Mouse (Mus musculus): ENCODE data around the gene 5430402E10Rik. TPM values are rescaled to one million over a fixed set of nuclear protein-coding genes. Genes with fewer than 3 reads are reported as not detected.
"Not testable (repeated sequence)": the region's sequence is repeated elsewhere in the genome, so short reads cannot be mapped to it uniquely, and the experiment has no call there.

The 5430402E10Rik gene
- not detected for polyA plus RNA-seq (2012; fragmentation: generic; extraction: Trizol)
- long read RNA-seq, experiment 1 = 0 reads
- long read RNA-seq, experiment 2 = 0 reads

DNA sequence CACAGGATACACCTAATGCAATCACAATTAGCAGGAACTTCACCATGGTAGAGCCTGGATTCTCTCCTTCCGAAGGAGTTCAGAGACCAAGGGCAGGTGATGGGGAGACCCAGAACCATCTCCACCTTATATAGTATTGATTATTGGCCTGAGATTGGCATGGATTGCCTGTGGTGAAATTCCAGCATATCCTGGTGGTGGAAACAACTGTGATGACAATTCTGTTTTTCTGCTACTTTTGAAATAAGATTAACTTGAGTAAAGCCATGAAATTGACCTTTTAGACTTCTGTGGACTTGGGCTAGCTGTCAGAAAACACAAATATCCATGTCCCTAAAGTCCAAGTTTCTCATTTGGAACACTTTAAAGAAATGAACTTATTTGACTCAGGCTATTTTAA, at the start of gene 5430402E10Rik:
5430402E10Rik (minus strand) TSS at position 101 of the 400 bp plus-strand sequence.
- H3ac ChIP-seq (ENCODE audit: control insufficient read depth, insufficient read length, low read depth); H3K4me3 ChIP-seq (ENCODE audit: insufficient read depth, poor library complexity, severe bottlenecking); H3K27me3 ChIP-seq (ENCODE audit: control insufficient read depth, insufficient read depth, insufficient read length); H3K36me3 ChIP-seq (ENCODE audit: control insufficient read depth, insufficient read depth); H3K79me2 ChIP-seq (ENCODE audit: control insufficient read depth, insufficient read depth); H3K79me3 ChIP-seq (ENCODE audit: low read depth): not testable (repeated sequence)

DNA sequence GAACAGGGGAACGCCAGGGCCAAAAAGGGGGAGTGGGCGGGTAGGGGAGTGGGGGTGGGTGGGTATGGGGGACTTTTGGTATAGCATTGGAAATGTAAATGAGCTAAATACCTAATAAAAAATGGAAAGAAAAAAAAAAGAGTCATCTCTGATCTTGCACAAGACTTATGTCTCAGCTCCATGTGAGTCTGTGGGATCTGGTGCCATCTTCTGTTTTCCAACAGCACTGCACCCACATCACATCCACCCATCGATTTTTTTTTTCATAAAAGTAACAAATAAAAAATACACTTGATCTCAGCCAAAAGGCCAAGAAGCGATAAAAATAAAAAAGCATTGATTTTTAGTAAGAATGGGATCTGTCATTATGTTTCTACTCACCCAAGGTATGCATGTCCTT, 44.8 kb downstream of the 5430402E10Rik start:
- H3K4me3 ChIP-seq (ENCODE audit: insufficient read depth, poor library complexity, severe bottlenecking); H3K36me3 ChIP-seq (ENCODE audit: control insufficient read depth, insufficient read depth); H3K27me3 ChIP-seq (ENCODE audit: control insufficient read depth, insufficient read depth, insufficient read length); H3K79me2 ChIP-seq (ENCODE audit: control insufficient read depth, insufficient read depth); H3ac ChIP-seq (ENCODE audit: control insufficient read depth, insufficient read length, low read depth); H3K79me3 ChIP-seq (ENCODE audit: low read depth): not testable (repeated sequence)
- peak; percentile 52 for TF ChIP-seq CEBPB (IDR thresholded peaks at IDR 0.05; ENCODE audit: low read depth)

Other genes starting within 250 kb of the 5430402E10Rik start
- gene Prkx, start 128.8 kb downstream of the 5430402E10Rik start, polyA plus RNA-seq (2012; fragmentation: generic; extraction: Trizol) = 7.0 TPM
- not detected for gene Pbsn, start 71.4 kb downstream of the 5430402E10Rik start, polyA plus RNA-seq (2012; fragmentation: generic; extraction: Trizol)
- not detected for gene Gm14744, start 60.3 kb downstream of the 5430402E10Rik start, polyA plus RNA-seq (2012; fragmentation: generic; extraction: Trizol)
- not detected for gene Obp1a, start 166.3 kb upstream of the 5430402E10Rik start, polyA plus RNA-seq (2012; fragmentation: generic; extraction: Trizol)
- gene Gm5938, start 200.4 kb upstream of the 5430402E10Rik start, polyA plus RNA-seq (2012; fragmentation: generic; extraction: Trizol) = not detected

Measured in C2C12 (cell line).